Mouse (Mus musculus) liver, embryonic 14 days (tissue): ENCODE results near the gene Tmem269. TPM values are rescaled to one million over a fixed set of nuclear protein-coding genes. Genes with fewer than 3 reads are reported as not detected.

Experiments used
- polyA plus RNA-seq: library from polyadenylated mRNA; depleted of rRNA; stranded (reverse); fragments of >200 nt; gene quantifications from 2 replicates; pipeline ENCODE4 v1.2.3, GENCODE M21; 2012; rRNA removed

Gene Tmem269
- polyA plus RNA-seq, result not detected in 2 replicates

DNA sequence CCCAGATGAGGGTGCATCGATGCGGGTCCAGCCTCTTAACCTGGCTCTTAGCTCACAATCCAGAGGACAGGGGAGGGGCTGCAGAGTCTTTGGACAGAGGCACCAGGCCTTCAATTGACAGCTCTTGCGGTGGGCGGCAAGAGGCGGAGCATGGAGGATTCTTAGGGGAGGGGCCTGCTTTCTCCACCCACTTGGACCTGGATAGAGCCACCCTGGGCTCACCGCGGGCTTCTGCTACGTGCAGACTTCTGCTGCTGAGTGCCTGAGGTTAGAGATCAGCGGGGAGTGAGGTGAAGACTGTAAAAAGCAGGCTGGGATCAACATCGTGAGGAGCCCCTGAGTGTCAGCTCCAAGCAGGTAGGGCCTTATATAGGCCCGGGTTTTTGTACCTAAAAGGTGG lies at the start of gene Tmem269:
TSS of gene Tmem269 (minus strand) at position 49 of the 400 bp plus-strand sequence.

DNA sequence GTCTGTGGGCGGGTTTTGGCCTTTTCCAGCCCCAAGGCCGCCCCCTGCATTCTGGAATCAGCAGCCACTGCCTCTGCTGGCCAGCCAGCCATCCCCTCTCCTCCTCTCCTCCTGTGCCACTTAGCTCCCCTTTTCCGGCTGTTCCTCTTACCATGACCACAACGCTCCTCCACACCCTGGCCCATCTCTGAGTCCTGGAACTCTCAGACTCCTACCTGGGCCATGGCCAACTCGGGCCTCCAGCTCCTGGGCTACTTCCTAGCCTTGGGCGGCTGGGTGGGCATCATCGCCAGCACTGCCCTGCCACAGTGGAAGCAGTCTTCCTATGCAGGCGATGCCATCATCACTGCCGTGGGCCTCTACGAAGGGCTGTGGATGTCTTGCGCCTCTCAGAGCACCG lies 37.3 kb upstream of the Tmem269 start, which contains the start of gene Cldn19:
TSS of gene Cldn19 (plus strand) at position 64 of the 400 bp plus-strand sequence.

DNA sequence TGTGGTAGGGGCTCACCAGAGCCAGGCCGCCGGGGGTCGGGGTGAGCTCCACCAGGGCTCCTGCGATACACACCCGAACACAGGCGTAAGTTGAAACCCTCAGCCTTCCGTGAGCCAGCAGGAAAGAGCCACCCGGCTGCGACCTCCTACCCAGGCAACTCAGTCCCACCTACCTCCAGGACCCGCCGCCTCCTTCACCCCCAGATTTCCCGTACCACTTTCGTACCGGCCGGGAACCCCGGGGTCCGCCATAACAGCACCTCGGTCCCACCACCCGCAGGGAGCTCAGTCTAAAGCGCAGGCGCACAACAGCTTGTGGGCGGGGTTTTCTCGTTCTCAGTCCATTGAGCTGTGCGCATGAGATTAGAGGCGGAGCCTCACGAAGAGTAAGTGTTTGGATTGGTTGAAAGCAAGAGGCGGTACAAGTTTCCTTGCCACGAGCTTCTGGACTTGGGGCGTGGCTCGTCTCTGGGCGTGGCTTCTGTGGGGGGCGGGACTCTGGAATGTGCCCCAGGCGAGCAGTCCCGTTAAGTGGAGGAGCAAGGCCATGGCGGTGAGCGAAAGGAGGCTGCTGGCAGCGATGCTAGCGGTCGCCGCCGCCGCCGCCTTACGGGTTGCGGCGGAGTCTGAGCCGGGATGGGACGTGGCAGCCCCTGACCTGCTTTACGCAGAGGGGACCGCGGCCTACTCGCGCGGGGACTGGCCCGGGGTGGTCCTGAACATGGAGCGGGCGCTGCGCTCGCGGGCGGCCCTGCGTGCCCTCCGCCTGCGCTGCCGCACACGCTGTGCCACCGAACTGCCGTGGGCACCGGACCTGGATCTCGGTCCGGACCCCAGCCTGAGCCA lies 14.6 kb upstream of the Tmem269 start, which contains the start of the genes AU022252 and P3h1:
TSS of gene AU022252 (minus strand) at position 303 of the 846 bp plus-strand sequence.
TSS of gene P3h1 (plus strand) at position 506 of the 846 bp plus-strand sequence.

DNA sequence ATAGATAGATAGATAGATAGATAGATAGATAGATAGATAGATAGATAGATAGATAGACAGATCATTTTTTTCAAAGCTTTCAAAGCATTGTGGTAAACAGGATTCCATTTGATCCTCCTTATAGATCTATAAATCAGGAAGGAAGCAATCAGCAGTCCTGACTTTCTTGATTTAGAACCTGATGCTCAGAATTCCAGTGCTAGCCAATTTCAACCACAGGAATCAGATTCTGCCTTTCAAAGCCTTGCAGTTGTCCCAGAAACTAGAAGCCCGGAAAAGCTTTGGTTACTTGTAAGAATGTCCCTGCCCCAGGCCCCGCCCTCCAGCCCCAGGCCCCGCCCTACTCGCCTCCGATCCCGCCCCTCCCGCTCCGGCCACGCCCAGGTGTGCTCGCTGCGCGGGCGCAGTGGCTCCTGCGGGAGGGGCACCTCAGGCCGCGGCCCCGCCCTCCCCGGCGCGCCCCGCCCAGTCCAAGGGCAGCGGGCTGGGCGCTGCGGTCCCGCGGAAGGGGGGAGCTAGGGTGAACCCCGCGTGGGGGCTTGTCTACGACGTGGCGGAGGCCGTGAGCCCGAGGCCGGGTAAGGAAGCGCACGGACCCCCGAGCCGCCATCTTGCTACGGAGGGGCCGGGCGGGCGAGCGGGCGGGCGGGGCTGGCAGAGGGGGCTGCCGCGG lies 23.0 kb downstream of the Tmem269 start, which contains the start of gene Svbp:
TSS of gene Svbp (plus strand) at position 398 of the 673 bp plus-strand sequence.

DNA sequence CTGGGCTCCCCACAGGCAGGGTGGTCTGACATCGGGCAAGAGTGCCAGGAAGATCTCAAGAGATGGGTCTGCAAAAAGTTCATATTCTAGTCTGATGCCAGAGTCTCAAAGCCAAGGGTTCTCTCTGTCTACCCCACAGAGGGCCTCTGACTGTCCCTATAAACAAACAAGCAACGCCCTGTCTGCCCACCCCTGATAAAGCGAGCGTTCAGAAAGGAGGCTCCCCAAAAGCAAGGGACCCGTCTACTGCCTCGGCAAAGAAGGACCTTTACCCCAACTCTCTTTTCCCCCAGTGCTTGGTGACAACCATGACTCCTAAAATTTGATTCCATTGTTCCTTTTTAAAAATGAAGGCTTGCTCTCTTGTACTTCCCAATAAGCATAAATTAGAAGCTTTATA lies 28.2 kb downstream of the Tmem269 start, which contains the start of gene Ermap:
TSS of gene Ermap (minus strand) at position 148 of the 400 bp plus-strand sequence.

DNA sequence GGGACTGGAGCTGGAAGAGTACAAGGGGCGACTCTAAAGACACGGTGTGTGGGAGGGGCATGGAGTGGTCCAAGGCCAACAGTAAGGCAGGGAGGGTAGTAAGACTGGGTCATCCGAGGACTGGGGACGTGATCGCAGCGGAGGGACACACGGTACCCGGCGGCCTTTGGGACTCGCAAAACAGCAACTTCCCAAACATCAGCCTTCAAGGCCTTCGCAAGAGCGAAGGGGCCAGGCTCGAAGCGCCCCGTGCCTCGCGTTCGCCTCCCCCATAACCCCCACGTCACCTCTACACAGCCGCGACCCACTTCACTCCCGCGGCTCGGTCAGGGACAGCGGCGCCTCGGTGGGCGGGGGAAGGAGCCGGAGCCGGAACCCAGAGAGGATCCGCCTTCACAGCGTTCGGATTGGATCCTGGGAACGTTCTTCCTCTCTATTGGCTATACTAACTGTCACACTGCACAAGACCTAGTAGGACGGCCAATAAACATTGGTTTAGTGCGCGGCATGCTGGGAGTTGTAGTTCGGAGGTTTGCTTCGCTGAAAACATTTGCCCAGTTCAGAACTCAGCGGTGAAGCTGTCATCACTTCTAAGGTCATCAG lies 44.1 kb downstream of the Tmem269 start, which contains the start of gene Zfp691:
TSS of gene Zfp691 (minus strand) at position 345 of the 603 bp plus-strand sequence.

Other genes with a start within 250 kb of the Tmem269 start
- gene Slc2a1, start 109.5 kb downstream of the Tmem269 start, polyA plus RNA-seq, result 131 and 168 TPM in 2 replicates
- 2.7 and 3.1 TPM in 2 replicates for gene Zfp691, start 44.0 kb downstream of the Tmem269 start, polyA plus RNA-seq
- 185 and 211 TPM in 2 replicates for gene Ermap, start 28.2 kb downstream of the Tmem269 start, polyA plus RNA-seq
- gene Svbp, start 22.9 kb downstream of the Tmem269 start, polyA plus RNA-seq, result 50.0 and 58.2 TPM in 2 replicates
- gene AU022252, start 14.5 kb upstream of the Tmem269 start, polyA plus RNA-seq, result 2.6 and 3.3 TPM in 2 replicates
- 8.4 and 9.3 TPM in 2 replicates for gene P3h1, start 14.7 kb upstream of the Tmem269 start, polyA plus RNA-seq
- gene Cldn19, start 37.2 kb upstream of the Tmem269 start, polyA plus RNA-seq, result not detected in 2 replicates
- gene Ybx1, start 76.4 kb upstream of the Tmem269 start, polyA plus RNA-seq, result 266 and 272 TPM in 2 replicates
- gene Ppih, start 102.3 kb upstream of the Tmem269 start, polyA plus RNA-seq, result 56.8 and 62.2 TPM in 2 replicates
- 0.48 and 0.51 TPM in 2 replicates for gene Ccdc30, start 197.3 kb upstream of the Tmem269 start, polyA plus RNA-seq
- gene Ppcs, start 204.2 kb upstream of the Tmem269 start, polyA plus RNA-seq, result 6.7 and 7.5 TPM in 2 replicates
- gene Zmynd12, start 204.6 kb upstream of the Tmem269 start, polyA plus RNA-seq, result 0.07 and 0.13 TPM in 2 replicates